Mouse (Mus musculus) ES-Bruce4 (cell line): ENCODE data around the gene Gm21903. TPM values are rescaled to one million over a fixed set of nuclear protein-coding genes. Genes with fewer than 3 reads are reported as not detected.

Source experiments
- H3K27ac ChIP-seq: 2 replicates; pipeline ENCODE4 v1.5.1; 2012; ENCODE audit warnings: low read length, inconsistent platforms; ENCODE audit not compliant: insufficient read depth
- H3K27me3 ChIP-seq: 2 replicates; pipeline ENCODE4 v1.6.1; 2012; ENCODE audit warnings: mild to moderate bottlenecking, low read length, inconsistent platforms; ENCODE audit not compliant: control insufficient read depth, poor library complexity, insufficient read depth, severe bottlenecking
- H3K36me3 ChIP-seq: 2 replicates; pipeline ENCODE4 v1.6.1; 2012; ENCODE audit warnings: inconsistent platforms, mild to moderate bottlenecking, low read length, moderate library complexity; ENCODE audit not compliant: control insufficient read depth, poor library complexity, insufficient read depth, severe bottlenecking
- H3K4me1 ChIP-seq: one replicate; pipeline ENCODE4 v1.8.1; 2011; ENCODE audit warnings: low read length; ENCODE audit not compliant: control insufficient read depth, insufficient read depth
- H3K4me3 ChIP-seq: 2 replicates; pipeline ENCODE4 v1.5.1; 2011; ENCODE audit warnings: low read depth, mild to moderate bottlenecking, low read length
- H3K9ac ChIP-seq: 2 replicates; pipeline ENCODE4 v1.6.1; 2012; ENCODE audit warnings: low read depth, mild to moderate bottlenecking, inconsistent platforms; ENCODE audit not compliant: poor library complexity, severe bottlenecking
- H3K9me3 ChIP-seq: replicated peaks from 2 replicates; pipeline ENCODE4 v1.6.1; 2012; ENCODE audit warnings: mild to moderate bottlenecking, low read length, inconsistent platforms; ENCODE audit not compliant: control insufficient read depth, poor library complexity, insufficient read depth, severe bottlenecking
- CTCF ChIP-seq: IDR thresholded peaks from one replicate; pipeline ENCODE4 v1.8.1; 2011; ENCODE audit warnings: low read depth, low read length
- EP300 ChIP-seq: IDR thresholded peaks from 2 replicates; pipeline ENCODE4 v1.6.1; 2011; ENCODE audit warnings: low read depth, low read length; ENCODE audit not compliant: insufficient read depth
- POLR2A ChIP-seq: IDR thresholded peaks from one replicate; pipeline ENCODE4 v1.8.1; 2011; ENCODE audit warnings: low read length; ENCODE audit not compliant: insufficient read depth
- polyA plus RNA-seq: library from polyadenylated mRNA; stranded (reverse); fragments of >200 nt; gene quantifications from 2 replicates; pipeline ENCODE4 v1.2.4, GENCODE M21; 2011; ENCODE audit warnings: low read depth; ENCODE audit not compliant: missing spikeins, insufficient read depth, insufficient read length

Gm21903 gene
- polyA plus RNA-seq, 1 experiment, result not detected

DNA sequence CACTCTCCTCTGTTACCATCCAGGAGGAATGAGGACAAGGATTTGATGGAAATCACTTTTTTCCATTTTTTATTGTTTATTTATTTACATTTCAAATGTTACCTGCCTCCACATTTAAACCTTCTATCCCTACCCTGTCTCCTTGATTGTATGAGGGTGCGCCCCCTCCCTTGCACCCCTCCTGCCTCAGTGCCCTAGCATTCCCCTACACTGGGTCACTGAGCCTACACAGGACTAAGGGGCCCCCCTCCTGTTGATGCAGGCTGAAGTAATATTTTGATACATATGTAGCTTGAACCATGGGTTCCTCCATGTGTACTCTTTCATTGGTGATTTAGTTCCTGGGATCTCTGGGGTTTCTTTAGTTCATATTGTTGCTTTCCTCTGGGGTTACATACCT lies 33.3 kb downstream of the Gm21903 start:
- no peaks in the 10 kb centered on the region for H3K36me3 ChIP-seq
- H3K4me3 ChIP-seq, result no peak overlapping the region
- H3K4me1 ChIP-seq, result no peaks in the 10 kb centered on the region
- no peaks in the 10 kb centered on the region for H3K27me3 ChIP-seq
- TF ChIP-seq EP300 (no peak), CTCF (no peak), POLR2A (no peak)
- H3K9me3 ChIP-seq, result no peaks in the 10 kb centered on the region
- H3K9ac ChIP-seq, result no peak overlapping the region
- no peak overlapping the region for H3K27ac ChIP-seq

Other genes with a start within 250 kb of the Gm21903 start
- gene Esp24, start 6.6 kb downstream of the Gm21903 start, polyA plus RNA-seq, result not detected in 2 replicates
- not detected in 2 replicates for gene Esp23, start 33.7 kb upstream of the Gm21903 start, polyA plus RNA-seq
- not detected in 2 replicates for gene Esp22, start 52.0 kb upstream of the Gm21903 start, polyA plus RNA-seq